Mouse (Mus musculus): Measurements from ENCODE around the gene Anp32a.

The Anp32a gene

DNA sequence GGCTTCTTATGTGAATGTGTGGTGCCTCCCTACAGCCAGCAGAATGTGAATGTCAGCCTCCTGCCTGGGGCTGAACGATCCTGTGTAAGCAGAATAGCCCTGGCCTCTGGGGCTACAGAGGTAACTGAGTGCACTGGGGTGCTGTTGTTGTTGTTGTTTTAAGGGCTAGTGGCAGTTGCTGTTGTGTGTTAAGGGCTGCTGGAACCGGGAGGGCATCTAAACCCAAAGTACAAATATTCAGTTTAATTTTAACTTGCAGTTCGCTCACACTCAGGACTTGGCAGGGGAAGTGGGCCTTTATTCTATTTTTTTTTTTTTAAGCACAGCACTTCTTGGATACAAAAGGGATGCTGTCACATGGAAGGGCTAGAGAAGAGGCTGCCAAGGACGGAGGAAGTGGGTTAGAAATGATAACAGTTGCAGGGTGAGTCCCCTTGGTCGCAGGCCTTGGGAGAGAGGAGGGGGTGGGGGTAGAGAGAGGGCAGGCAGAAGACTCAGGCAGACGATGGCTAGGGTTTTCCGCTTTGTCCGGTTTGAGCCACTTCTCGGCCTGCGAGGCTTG is 26.5 kb downstream of the Anp32a start:
- no peak for DNase-seq (ENCODE audit: low read depth, low spot score)

DNA sequence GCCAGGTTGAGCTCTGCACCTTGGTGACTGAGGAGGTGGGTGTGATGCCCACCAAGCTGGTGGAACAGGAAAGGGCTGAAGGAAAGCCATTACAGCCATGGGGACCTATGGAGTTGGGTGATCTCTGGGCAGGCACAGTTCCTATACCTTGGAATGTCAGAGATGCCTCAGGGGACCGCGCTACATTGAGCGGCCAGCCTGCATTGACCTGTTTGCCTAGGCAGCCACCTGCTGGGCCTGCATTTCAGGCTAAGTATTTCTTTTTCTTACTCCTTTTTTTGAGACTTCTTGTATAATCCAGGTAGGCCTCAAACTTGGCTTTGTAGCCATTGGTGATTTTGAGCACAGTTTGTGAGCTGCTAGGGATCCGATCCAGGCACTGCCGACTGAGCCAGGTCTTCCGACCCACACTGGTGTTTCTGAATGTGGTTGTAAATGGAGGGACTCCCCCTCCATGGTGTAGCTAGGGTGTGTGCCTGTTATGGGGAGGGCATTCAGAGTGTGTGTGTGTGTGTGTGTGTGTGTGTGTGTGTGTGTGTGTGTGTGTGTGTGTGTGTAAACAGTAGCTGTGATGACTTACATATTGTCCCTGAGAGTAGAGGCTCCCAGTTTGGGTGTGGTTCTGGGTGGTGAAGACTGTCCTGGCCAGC is 27.3 kb downstream of the Anp32a start:
- DNase-seq (ENCODE audit: low read depth, low spot score): no peak

DNA sequence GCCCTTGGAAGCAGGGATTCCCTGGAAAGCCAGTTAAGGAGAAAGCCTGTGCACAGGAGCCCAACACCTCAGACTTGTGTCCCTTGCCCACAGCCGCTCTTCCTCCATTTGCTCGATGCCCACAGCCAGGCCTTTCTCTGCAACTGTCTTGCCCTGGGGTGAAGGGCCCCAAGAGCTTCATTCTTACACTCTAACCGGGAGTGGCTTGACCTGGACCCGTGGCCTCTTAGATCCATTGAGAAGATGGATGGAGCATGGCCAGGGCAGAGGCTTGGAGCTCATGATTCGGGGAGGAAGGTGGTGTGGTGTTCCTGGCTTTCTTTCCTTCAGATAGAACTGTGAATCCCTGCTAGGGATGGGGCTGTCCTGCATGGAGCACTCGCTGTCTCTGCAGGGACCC is 28.1 kb downstream of the Anp32a start:
- no peak for DNase-seq (ENCODE audit: low read depth, low spot score)

DNA sequence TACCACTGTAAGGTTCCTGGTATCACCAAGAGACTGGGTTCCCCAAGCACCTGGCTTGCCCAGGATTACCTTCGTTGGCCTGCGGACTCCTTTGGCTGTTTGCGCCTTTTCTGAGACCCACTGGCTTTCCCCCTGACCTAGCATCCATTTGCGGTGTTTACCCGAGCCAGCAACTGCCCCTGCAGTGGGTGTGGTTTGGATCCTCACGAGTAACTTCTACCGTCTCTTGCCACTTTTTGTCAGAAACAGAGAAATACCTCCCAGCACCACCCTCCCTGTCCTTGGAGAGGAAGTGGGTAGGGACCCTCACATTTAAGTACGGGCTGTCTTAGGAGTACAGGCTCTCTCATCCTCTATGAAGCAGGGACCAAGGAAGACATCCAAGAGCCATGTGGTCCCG is 29.1 kb downstream of the Anp32a start:
- no peak for DNase-seq (ENCODE audit: low read depth, low spot score)

DNA sequence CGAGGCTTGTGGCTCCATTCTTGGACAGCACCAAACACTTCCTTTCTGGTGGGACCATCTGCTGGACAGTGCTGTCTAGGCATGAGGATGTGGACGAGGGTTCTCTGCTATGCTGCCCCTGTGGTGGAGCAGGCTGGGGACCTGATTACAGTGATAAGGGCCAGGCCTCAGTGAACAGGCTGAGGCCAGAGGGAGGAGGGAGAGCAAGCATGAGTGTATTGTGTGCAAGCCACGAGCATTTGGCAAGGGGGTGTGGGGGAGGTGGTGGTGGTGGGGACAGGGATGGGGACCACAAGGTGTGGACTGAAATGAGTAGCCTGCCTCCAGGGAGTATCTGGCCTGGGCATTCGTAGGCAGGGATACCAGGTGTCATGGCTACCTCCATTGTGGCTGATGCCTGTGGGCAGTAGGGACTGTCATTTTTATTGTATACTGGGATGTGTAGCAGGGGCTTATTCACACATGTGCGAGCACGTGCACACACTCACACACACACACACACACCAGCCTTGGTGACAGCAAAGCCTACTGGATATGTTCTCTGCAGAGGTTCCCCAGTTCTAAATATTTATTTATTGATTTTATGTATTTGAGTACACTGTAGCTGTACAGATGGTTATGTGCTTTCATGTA is 29.7 kb downstream of the Anp32a start:
- DNase-seq (ENCODE audit: low read depth, low spot score): no peak

DNA sequence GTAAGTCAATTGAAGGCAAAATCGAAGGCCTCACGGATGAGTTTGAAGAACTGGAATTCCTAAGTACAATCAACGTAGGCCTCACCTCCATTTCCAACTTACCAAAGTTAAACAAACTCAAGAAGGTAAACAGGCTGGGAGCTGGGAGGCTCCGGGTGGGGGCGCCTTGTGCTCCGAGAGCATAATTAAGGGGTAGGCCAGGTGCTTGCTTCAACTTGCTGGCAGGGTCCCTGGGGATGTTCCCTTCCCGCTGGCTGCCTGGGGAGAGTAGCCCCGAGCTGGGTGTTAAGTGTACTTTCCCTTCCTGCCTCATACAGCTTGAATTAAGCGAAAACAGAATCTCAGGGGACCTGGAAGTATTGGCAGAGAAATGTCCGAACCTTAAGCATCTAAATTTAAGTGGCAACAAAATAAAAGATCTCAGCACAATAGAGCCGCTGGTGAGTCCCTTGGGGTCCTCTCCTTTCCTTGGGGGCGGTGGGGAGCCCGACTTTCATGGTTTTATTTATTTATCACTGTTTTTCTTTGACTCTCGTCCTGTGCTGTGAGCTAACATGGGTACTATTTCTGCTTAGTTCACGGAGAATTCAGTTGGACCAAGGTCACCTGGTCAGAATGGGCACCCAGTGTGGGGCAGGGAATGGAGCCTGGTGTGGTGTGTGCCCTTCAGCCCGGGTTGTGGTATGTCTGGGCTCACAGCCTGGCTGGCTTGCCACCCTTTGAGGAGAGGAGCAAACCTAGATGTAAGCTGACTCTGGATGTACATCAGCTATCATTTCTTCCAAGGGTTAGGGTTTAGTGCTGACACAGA is 30.9 kb downstream of the Anp32a start:
- no peak for DNase-seq (ENCODE audit: low read depth, low spot score)

DNA sequence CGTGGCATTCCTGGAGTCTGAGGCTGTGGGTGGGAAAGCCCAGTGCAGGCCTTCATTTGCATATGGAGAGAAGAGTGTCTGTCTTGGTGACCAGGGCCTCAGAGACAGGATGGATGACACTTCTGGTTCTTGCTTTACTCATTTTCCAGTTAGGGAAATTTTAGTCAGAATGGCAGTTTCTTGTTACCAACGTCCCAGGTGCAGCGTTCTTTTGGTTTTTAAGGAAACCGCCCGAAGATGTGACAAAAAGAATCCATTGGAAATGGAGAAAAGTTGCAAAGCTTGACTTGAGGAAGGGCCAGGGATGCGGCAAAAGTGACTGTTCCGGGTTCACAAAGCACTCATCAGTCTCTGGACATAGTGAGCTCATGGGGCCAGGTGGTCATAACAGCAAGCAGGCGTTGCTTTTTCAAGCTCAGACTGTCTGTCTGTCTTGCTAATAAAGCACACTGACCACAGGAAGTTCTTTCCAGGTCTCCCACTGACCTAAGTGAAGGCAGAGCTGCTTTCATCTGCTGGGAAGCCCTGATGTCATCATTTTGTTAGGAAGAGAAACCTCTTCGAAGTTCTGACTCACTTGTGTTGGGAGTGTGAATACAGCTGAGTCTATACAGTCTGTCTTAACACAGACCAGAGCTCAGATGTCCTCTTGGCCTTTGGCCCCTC is 31.6 kb downstream of the Anp32a start:
- no peak for DNase-seq (ENCODE audit: low read depth, low spot score)

DNA sequence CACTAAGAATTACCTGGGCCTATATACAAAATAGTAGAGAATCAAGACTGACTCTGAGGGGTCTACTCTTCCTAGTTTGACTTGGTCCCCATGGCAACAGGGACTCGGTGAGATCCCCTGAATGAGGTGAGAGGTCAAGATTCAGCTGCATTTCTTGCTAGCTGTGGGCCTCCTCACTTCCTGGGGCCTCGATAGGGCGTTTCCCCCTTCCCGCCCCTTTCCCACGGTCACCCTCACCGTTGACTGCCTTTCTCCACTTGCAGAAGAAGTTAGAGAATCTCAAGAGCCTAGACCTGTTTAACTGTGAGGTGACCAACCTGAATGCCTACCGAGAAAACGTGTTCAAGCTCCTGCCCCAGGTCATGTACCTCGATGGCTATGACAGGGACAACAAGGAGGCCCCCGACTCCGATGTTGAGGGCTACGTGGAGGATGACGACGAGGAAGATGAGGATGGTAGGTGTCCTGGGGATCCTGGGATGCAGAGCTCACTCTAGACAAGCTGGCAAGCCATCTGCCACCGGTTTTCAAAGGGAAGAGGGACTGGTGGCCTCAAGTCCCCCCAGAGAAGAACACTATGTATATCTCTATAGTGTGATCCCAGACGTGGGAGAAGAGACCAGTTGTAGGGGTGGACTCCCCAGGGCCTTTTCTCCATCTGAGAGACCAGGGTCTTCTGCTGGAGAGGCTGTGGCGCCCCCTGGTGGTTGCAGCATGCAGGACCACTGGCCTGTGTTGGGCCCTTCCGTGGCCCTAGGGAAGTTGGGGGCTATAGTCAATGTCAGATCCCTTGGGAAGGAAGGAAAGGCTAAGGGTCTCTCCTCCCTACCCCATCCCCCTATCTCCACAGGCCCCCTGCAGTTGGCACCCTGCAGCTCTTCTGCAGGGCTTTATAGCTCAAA is 32.4 kb downstream of the Anp32a start:
- peak; percentile 56 for DNase-seq (ENCODE audit: low read depth, low spot score)

DNA sequence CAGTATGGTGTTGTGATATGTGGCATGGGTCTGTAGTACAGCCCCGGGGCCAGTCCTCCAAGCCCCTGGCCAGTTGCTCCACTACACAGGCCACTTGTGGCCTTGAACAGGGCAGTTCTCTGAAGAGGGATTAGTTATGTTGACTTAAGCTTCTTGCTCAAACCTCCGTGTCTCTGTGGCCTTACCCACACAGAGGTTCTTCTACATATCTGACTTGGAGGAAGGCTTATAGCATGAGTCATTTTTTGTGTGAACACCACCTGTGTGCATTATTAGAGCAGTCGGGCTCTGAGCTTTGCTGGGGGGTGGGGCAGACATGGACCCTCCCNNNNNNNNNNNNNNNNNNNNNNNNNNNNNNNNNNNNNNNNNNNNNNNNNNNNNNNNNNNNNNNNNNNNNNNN is 33.2 kb downstream of the Anp32a start:
- no peak for DNase-seq (ENCODE audit: low read depth, low spot score)

DNA sequence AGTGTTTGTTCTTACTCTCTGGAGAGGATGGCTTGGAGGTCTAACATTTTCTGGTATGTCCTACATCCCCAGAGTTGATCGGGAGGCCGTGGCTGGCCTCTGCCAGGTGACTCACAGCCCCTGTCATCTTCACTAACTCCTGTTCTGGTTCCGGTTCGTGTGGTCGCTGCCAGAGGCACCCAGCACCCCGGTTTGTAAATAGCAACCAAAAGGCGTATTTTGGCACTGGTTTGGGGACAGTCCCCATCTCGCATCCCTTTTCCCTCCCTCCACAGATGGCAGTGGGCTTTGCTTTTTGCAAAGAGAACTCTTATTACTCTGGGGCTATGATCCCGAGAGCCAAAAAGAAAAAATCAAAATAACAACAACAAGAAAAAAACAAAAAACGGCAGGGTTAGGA is 36.8 kb downstream of the Anp32a start:
- DNase-seq (ENCODE audit: low read depth, low spot score): no peak

DNA sequence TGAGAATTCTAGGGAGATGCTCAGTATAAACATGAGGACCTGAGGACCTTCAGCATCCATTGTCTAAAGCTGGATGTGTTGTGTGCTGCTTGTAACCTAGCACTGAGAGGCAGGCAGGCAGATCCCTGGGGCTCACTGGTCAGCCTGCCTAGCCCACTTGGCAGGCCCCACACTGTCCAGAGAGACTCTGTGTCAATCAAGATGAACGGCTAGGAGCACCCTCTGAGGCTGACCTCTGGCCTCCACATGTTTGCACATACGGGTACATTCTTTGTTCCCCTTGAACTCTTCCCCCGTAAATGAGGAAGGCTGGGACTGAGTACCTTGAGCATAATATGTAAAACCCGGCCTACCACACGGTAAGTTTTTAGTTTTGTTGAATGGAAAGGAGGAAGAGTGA is 39.3 kb downstream of the Anp32a start:
- no peak for DNase-seq (ENCODE audit: low read depth, low spot score)

DNA sequence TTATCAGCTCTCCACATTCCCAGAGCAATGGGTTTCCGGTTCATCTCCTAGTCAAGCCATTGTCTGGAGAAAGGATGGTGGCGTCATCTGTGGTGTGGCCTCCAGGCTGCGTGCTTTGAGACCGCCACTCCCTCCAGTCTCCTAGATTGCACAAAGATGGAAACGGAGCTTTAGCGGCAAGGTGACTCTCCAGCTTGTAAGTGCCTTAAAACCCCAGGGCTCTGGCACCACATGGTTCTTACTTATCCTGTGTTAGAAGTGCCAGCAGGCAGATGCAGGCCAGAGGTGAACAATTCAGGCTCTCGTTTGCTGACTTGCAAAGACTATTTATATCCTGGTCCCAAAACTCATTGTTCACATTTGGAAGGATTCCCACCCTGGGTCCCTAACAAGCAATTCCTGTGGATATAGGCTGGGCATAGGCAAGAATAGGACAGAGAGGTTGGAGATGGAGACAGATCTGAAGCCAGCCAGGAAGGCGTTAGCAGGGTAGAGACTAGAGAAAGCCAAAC is 40.4 kb downstream of the Anp32a start:
- no peak for DNase-seq (ENCODE audit: low read depth, low spot score)

DNA sequence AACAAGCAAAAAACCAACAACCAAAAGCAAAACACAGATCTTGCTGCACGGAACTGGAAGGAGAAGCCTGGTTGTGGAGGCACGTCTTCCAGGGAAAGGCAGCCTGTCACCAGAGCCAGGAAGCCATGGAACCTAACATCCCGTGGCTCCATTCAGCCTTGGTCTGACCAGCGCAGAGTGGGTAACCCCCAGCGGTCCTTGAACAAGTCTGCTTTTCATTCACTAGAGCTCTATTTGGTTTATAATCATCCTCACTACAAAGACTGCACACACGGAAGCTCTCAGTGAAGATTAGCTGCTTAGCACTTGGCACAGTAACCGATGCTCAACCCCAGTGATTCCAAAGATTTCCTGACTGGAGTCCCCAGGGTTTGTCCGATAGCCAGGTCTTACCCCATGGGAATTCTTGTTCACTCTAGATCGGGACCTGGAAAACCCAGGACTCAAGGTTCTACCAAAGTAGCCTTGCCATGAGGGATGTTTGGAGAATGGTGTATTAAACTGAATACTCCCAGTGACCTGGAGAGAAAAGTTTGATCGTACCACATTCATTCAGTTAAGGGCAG is 41.5 kb downstream of the Anp32a start:
- DNase-seq (ENCODE audit: low read depth, low spot score): no peak

DNA sequence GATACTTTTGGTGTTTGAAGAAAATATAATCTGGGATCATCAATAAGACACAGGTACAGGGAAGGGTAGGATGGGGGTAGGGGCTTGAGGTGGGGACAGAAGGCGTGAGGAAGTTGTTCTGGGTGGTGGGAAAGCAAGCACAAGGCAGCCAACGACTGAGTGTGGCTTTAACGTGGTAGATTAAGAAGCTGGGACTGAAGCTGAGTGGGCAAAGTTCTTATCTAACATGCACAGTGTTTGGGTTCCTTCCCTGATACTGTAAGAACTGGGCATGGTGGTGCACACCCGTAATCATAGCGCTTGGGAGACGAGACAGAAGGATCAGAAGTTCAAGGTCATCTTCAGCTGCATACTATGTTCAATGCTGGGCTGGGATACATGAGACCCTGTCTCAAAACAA is 44.0 kb downstream of the Anp32a start:
- DNase-seq (ENCODE audit: low read depth, low spot score): no peak

DNA sequence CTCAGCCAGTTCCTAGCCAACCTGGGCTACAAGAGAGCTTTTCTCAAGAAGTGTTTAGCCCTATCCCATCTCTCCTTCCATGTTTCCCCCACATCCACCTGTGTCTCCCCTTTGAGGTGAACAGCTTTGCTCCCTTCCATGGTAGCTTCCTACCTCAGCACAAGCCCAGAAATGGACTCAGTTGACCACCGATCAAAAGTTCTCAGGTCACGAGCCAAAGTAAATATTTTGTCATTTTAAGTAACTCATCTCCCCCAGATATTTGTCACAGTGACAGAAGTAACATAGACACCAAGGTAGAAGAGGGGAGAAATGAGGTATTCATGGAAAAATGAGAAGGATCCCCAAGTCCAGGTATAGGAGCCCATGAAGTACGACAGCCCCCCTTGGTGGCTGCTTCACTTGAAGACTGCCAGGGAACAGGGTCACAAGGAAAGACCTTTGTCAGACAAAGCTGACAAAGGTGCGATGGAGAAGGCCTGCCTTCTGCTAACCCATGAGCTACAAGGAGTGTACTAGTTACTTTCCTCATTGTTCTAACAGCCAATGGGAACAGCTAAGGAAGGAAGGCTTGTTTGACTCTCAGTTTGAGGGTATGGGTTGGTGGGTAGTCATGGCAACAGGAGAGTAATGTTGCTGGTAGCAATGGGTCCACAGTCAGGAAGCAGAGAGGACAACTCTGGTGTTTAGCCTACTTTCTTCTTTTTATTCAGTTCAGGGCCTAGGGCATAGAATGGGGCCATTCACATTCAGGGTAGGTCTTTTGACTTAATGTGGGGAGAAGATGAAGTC is 44.8 kb downstream of the Anp32a start:
- DNase-seq (ENCODE audit: low read depth, low spot score): no peak

DNA sequence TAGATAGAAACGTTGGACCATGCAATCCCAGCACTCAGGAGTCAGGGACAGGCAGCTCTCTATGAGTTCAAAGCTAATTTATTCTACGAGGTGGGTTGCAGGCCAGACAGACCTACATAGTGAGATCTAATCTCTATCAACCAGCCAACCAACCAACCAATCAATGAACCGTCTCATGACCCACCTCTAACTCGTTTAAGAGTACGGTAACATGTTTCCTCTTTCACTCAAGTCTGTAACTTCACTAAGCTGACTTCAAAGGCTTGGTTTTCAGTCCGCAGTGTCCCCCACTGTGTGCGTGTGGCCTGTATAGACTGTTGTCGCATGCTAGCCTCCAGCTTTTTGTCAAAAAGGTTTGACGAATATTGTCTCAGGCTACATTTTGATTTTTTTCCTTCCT is 48.6 kb downstream of the Anp32a start:
- no peak for DNase-seq (ENCODE audit: low read depth, low spot score)

DNA sequence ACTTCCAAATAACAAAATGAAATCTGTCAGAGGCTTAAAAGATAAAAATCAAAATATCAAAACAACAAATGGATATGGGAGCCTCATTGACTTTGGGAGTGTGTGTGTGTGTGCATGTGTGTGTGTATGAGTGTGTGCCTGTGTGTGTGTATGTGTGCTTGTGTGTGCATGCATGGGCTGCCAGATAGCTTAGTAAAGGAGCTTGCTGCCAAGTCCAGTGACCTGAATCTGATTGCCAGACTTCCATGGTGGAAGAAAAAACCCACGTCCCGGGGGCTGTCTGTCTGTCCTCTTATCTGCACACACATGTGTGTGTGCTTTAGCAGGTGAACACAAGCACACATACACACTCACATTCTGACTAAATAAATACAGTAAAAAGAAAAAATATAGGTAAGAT is 52.4 kb downstream of the Anp32a start:
- no peak for DNase-seq (ENCODE audit: low read depth, low spot score)

DNA sequence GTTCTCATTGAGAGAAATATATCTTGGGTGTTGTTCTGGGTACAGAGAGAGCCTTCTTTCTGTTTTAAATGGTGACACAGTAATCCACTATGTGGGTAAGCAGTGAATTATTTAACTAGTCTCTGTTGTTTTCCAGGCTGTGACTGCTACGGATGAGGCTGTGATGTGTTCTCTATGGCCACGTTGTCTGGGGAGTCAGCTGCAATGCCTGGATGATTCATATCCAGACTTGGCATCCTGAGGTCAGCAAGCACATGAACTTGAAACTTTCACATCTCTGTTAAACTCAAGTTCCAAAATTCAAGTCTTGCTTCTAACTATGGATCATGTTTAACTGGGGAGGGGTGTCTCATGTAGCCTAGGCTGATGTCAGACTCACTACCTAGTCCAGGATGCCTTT is 53.1 kb downstream of the Anp32a start:
- DNase-seq (ENCODE audit: low read depth, low spot score): no peak

DNA sequence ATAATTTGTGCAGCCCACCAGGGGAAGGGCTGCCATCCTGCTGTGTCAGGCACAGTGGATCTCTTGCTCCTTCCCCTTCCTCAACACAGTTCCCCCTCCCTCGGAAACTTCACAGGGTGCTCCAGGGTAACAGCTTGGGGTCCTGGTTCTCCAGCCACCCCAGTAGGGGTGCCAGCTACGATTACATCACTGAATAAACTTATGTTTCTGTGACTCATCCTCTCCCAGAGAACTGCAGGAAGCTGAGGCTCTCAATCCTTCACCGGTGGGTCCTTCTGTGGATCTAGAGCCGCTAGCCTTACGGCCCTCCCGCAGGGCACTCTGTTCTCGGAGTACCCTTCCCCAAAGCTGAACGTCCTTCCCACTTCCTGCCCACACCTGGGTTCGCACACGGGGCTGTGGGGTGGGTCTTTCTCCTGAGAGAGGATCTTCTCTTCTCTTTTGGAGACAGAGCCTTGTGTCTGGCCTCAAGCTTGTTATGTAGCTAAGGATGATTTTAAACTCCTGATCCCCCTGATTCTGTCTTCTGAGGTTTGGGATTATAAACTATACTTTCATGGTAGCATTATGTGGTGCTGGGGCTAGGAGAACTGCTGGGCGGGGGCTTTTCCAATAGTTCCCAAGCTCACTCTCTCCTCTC is 59.6 kb downstream of the Anp32a start:
- no peak for DNase-seq (ENCODE audit: low read depth, low spot score)

Measured in A20 (cell line).